Mouse (Mus musculus) spleen, adult 2 months (tissue): ENCODE data around the gene Gabrp. TPM values are rescaled to one million over a fixed set of nuclear protein-coding genes. Genes with fewer than 3 reads are reported as not detected.

Experiments used
- DNase-seq, 2 experiments: peaks; one replicate each; pipeline versions ENCODE4 v3.0.0 to v3.0.0-alpha.2; 2012 to 2021; ENCODE audit warnings: low spot score in 2 of 2, low read depth in 1 of 2
- H3K27ac ChIP-seq: fragments of 200-500 bp; 2 replicates; pipeline ENCODE4 v1.5.1; 2012; ENCODE audit warnings: low read length, inconsistent platforms; ENCODE audit not compliant: insufficient read depth
- H3K27me3 ChIP-seq: fragments of 200-500 bp; 2 replicates; pipeline ENCODE4 v1.6.1; 2012; ENCODE audit warnings: mild to moderate bottlenecking, moderate library complexity, low read length, inconsistent platforms; ENCODE audit not compliant: control insufficient read depth, insufficient read depth
- H3K36me3 ChIP-seq: fragments of 200-500 bp; 2 replicates; pipeline ENCODE4 v1.6.1; 2012; ENCODE audit warnings: mild to moderate bottlenecking, low read length, inconsistent platforms; ENCODE audit not compliant: control insufficient read depth, insufficient read depth
- H3K4me1 ChIP-seq: fragments of 200-500 bp; 2 replicates; pipeline ENCODE4 v1.6.1; 2011; ENCODE audit warnings: inconsistent platforms; ENCODE audit not compliant: control insufficient read depth, insufficient read depth, insufficient read length
- H3K4me3 ChIP-seq: fragments of 200-500 bp; 2 replicates; pipeline ENCODE4 v1.5.1; 2011; ENCODE audit warnings: mild to moderate bottlenecking, inconsistent platforms; ENCODE audit not compliant: insufficient read depth, insufficient read length; ENCODE audit errors: extremely low read depth
- CTCF ChIP-seq: fragments of 200-500 bp; IDR thresholded peaks from 2 replicates; pipeline ENCODE4 v1.5.1; 2011; ENCODE audit warnings: mild to moderate bottlenecking, inconsistent platforms; ENCODE audit not compliant: insufficient read depth, insufficient read length, insufficient replicate concordance; ENCODE audit errors: extremely low read depth
- POLR2A ChIP-seq: fragments of 200-500 bp; IDR thresholded peaks from 2 replicates; pipeline ENCODE4 v1.6.1; 2011; ENCODE audit warnings: low read depth, low read length, inconsistent platforms
- WGBS: fragments of 180-500 bp; shearing (Covaris S2); methylation state at CpG from one replicate; pipeline ENCODE4 v1.1.7; 2018; 5-methylcytosine and 5-hydroxymethylcytosine counted together
- polyA plus RNA-seq: library from polyadenylated mRNA; depleted of rRNA; stranded (reverse); fragments of >200 nt; gene quantifications from 2 replicates; pipeline ENCODE4 v1.2.3, GENCODE M21; 2012; rRNA removed

The Gabrp gene
- not detected in 2 replicates for polyA plus RNA-seq

GRCm38 (mm10) chr11:33578859-33579258 lies at the start of gene Gabrp:
TSS of gene Gabrp (minus strand) at chr11:33578959.
- Histone ChIP-seq H3K4me1 (no peaks in the 10 kb centered on the region), H3K27me3 (no peaks in the 10 kb centered on the region), H3K4me3 (no peak within 1 kb of the TSS), H3K36me3 (no peaks in the 10 kb centered on the region), H3K27ac (no peak within 1 kb of the TSS)
- no peak for TF ChIP-seq CTCF
- TF ChIP-seq POLR2A: no peak
- 68% methylated on average over 6 of the region's 6 CpGs for WGBS
- no peak for DNase-seq

- Histone ChIP-seq H3K4me1 (no peaks in the 10 kb centered on the region), H3K4me3 (no peak overlapping the region), H3K36me3 (no peaks in the 10 kb centered on the region), H3K27ac (no peak overlapping the region), H3K27me3 (no peaks in the 10 kb centered on the region)
- no peak for DNase-seq
- TF ChIP-seq POLR2A: no peak
- no peak for TF ChIP-seq CTCF
- 84% methylated on average over 4 of the region's 4 CpGs for WGBS
Observed at GRCm38 (mm10) chr11:33627136-33627742, 48.5 kb upstream of the Gabrp start.

DNA sequence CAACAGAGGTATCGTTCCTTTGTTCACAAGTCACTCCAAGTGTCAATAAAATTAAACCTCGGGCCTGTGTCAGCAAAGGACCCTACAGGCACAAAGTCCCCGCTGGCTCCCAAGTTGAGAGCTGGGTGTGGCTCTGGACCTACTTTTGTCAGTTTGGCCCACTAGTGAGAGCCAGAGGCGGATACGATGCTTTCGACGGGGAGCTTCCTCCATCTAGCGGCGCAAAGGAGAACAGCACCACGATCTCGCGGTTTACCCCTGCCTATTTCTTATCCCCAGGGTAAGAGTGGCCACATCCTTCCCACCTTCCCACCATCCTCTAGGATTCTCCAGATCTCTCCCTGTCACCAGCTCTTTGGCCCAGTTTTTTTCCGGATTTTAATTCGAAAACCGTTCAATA lies 35.5 kb upstream of the Gabrp start:
- Histone ChIP-seq H3K36me3 (no peaks in the 10 kb centered on the region), H3K27me3 (no peaks in the 10 kb centered on the region), H3K4me3 (no peak overlapping the region), H3K4me1 (no peaks in the 10 kb centered on the region), H3K27ac (no peak overlapping the region)
- 11% methylated on average over 15 of the region's 15 CpGs for WGBS
- no peak for DNase-seq
- no peak for TF ChIP-seq POLR2A
- TF ChIP-seq CTCF: peak; percentile 38; the same call in 1 of the 2 replicates

- no peak overlapping the region for H3K4me3 ChIP-seq
- no peaks in the 10 kb centered on the region for H3K36me3 ChIP-seq
- no peak overlapping the region for H3K27ac ChIP-seq
- no peak for TF ChIP-seq POLR2A
- no peak for TF ChIP-seq CTCF
- no peaks in the 10 kb centered on the region for H3K4me1 ChIP-seq
- no peaks in the 10 kb centered on the region for H3K27me3 ChIP-seq
- no peak for DNase-seq
- WGBS: 53% methylated on average over 3 of the region's 3 CpGs
Observed at GRCm38 (mm10) chr11:33607784-33608183, 29.0 kb upstream of the Gabrp start.

DNA sequence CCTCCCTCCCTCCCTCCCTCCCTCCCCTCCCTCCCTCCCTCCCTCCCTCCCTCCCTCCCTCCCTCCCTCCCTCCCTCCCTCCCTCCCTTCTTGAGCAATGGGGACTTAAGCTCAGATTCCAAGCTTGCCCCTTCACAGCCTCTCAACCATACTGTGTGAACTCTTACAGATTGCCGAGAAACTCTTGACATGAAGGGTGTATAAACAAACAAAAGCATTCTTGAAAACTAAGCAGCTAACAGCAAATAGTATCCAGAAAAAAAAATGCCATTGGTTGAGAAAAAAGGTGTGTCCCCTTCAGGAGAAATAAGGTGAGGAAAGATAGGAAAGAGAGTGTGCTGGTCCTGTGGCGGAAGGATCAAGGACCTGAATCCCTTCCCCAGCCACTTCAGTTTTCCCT lies 24.4 kb upstream of the Gabrp start:
- no peak for DNase-seq
- Histone ChIP-seq H3K27me3 (no peaks in the 10 kb centered on the region), H3K36me3 (no peaks in the 10 kb centered on the region), H3K4me1 (no peaks in the 10 kb centered on the region), H3K27ac (no peak overlapping the region), H3K4me3 (no peak overlapping the region)
- no peak for TF ChIP-seq CTCF
- TF ChIP-seq POLR2A: no peak
- WGBS: 66% methylated on average over 2 of the region's 2 CpGs

GRCm38 (mm10) chr11:33598986-33599385 lies 20.2 kb upstream of the Gabrp start, which contains the start of gene D130052B06Rik:
TSS of gene D130052B06Rik (plus strand) at chr11:33599302.
- no peak for DNase-seq
- Histone ChIP-seq H3K36me3 (no peaks in the 10 kb centered on the region), H3K4me1 (no peaks in the 10 kb centered on the region), H3K4me3 (no peak within 1 kb of the TSS), H3K27me3 (no peaks in the 10 kb centered on the region), H3K27ac (no peak within 1 kb of the TSS)
- 78% methylated on average over 4 of the region's 4 CpGs for WGBS
- no peak for TF ChIP-seq CTCF
- no peak for TF ChIP-seq POLR2A

- H3K4me1 ChIP-seq: no peaks in the 10 kb centered on the region
- TF ChIP-seq POLR2A (no peak), CTCF (no peak)
- no peaks in the 10 kb centered on the region for H3K27me3 ChIP-seq
- DNase-seq: no peak
- no peak overlapping the region for H3K4me3 ChIP-seq
- 87% methylated on average over 4 of the region's 4 CpGs for WGBS
- no peaks in the 10 kb centered on the region for H3K36me3 ChIP-seq
- H3K27ac ChIP-seq: no peak overlapping the region
Observed at GRCm38 (mm10) chr11:33596655-33597054, 17.9 kb upstream of the Gabrp start.
